Mouse (Mus musculus): Measurements from ENCODE around the gene Wrnip1. TPM values are rescaled to one million over a fixed set of nuclear protein-coding genes. Genes with fewer than 3 reads are reported as not detected.
"Not testable (repeated sequence)": the region's sequence is repeated elsewhere in the genome, so short reads cannot be mapped to it uniquely, and the experiment has no call there.

Gene Wrnip1
- polyA plus RNA-seq, 1 experiment = 29.0 TPM

DNA sequence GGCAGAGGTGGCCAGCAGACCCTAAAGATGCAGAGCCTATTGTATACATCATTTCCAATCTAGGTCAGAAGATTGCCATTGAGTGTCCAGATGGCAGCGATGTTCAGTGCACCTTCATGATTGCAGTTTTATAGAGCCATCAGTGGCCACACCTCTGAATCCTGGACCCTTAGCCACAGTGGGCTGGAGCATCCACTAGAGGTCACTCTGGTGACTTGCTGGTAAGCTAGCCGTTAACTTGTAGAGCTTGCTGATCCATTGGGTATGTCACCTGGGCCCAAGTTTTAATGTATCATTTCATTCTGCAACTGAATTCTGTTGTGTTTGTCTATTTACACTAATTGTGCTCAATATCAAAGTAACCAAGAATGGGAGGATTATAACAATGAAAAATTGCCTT, 63.8 kb downstream of the Wrnip1 start:
- DNase-seq = no peak
- Histone ChIP-seq H3K4me3 (replicated peaks; ENCODE audit: extremely low read depth, low read depth, low read length) (no peak overlapping the region), H3K4me1 (ENCODE audit: control insufficient read depth, insufficient read depth, low read length) (no peaks in the 10 kb centered on the region)
- TF ChIP-seq POLR2A (IDR thresholded peaks at IDR 0.05; ENCODE audit: borderline replicate concordance, extremely low read depth, low read depth, low read length) = no peak
- 0 out of 2 replicates have a peak, but pooled peaks have one; percentile 22 for TF ChIP-seq CTCF (IDR thresholded peaks at IDR 0.05; ENCODE audit: insufficient read depth, low read length)
- 52% methylated on average over 2 of the region's 2 CpGs for WGBS

DNA sequence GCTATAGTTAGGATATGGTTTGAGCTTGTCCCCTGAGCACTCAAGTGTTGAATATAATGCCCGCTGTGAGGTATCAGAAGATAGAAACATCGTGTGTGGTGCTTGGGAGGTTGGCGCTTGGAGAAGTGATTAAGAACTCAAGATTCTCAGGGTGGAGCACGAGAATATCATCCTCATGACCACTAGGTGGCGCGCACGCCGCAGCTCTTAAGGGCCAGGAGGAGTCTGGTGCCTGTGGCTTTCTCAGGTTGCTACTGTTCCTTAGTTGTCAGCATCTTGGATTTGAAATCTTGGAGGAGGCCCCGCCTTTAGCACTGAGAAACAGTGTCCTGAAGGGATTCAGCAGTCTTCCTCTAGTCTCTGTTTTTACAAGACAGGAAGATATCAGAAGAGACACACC, 64.6 kb downstream of the Wrnip1 start:
- 3% methylated on average over 9 of the region's 9 CpGs for WGBS

DNA sequence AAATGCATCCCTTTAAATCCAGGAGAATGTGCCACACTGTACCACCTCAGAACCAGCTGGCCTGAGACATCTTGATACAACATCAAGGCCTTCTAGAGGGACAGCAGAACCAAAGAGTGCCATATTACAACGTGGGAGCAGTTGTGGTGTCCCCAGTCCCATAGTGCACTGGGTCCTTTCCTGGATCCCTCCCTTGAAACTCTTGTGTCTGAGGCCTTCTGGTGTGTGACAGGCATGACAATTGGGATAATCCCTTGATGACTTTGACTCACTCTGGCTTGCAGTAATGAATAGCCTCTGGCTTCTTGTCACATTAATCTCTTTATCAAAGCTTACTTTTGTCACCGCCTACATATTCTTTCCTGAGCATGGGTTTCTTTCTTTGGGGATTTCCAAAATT, 65.2 kb downstream of the Wrnip1 start:
- DNase-seq = no peak
- Histone ChIP-seq H3K4me3 (replicated peaks; ENCODE audit: extremely low read depth, low read depth, low read length) (no peak overlapping the region), H3K4me1 (ENCODE audit: control insufficient read depth, insufficient read depth, low read length) (no peaks in the 10 kb centered on the region)
- TF ChIP-seq POLR2A (IDR thresholded peaks at IDR 0.05; ENCODE audit: borderline replicate concordance, extremely low read depth, low read depth, low read length) (no peak), CTCF (IDR thresholded peaks at IDR 0.05; ENCODE audit: insufficient read depth, low read length) (no peak)
- WGBS = 59% methylated on average over 2 of the region's 2 CpGs

More for the DNA sequence above, 64.6 kb downstream of the Wrnip1 start:
- DNase-seq = peak; percentile 69
- H3K4me1 ChIP-seq (ENCODE audit: control insufficient read depth, insufficient read depth, low read length) = no peaks in the 10 kb centered on the region
- TF ChIP-seq POLR2A (IDR thresholded peaks at IDR 0.05; ENCODE audit: borderline replicate concordance, extremely low read depth, low read depth, low read length) = no peak
- TF ChIP-seq CTCF (IDR thresholded peaks at IDR 0.05; ENCODE audit: insufficient read depth, low read length) = peak; percentile 95
- H3K4me3 ChIP-seq (replicated peaks; ENCODE audit: extremely low read depth, low read depth, low read length) = no peak overlapping the region

DNA sequence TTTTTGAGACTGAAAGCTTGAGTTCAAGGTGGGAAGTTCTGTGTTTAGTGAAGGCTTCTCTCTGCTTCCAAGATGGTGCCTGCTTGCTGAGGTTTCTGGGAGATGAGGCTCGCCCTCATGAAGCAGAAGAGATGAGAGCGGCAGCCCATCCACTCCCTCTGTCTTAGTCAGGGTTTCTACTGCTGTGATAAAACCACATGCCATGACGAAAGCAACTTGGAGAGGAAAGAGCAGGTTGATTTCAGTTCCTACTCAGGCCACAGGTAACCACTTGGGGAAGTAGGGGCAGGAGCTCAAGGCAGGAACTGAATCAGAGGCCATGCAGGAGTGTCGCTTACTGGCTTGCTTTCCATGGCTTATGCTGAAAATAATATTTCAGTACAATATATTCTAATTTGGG, 66.4 kb downstream of the Wrnip1 start:
- not testable (repeated sequence) for H3K4me1 ChIP-seq (ENCODE audit: control insufficient read depth, insufficient read depth, low read length); H3K4me3 ChIP-seq (replicated peaks; ENCODE audit: extremely low read depth, low read depth, low read length); DNase-seq
- WGBS = 75% methylated on average over 4 of the region's 4 CpGs

DNA sequence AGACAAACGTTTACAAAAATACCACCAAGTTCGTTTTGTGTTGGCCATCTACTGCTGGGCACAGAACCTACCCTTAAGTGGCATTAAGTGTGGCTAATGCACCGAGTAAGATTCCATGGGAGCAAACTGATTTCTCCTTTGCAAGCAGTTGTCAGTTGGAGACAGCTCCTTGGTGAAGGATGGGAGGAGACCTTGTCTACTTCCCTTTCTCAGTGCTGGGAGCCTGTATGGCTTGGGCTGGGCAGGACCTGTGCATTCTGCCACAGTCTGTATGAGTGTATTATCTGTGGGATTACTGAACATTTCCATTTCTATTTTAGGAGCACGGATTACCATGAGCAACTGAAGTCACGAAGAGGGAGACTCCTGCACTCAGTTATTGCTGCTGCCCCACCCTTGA, 67.0 kb downstream of the Wrnip1 start:
- no peak for DNase-seq
- 57% methylated on average over 5 of the region's 5 CpGs for WGBS
- TF ChIP-seq POLR2A (IDR thresholded peaks at IDR 0.05; ENCODE audit: borderline replicate concordance, extremely low read depth, low read depth, low read length) = no peak
- no peak for TF ChIP-seq CTCF (IDR thresholded peaks at IDR 0.05; ENCODE audit: insufficient read depth, low read length)

More for the DNA sequence above, 67.0 kb downstream of the Wrnip1 start:
- Histone ChIP-seq H3K4me1 (ENCODE audit: control insufficient read depth, insufficient read depth, low read length) (no peaks in the 10 kb centered on the region), H3K4me3 (replicated peaks; ENCODE audit: extremely low read depth, low read depth, low read length) (no peak overlapping the region)

Other genes with a start within 250 kb of the Wrnip1 start
- 0.77 and 4.1 TPM in 2 replicates for gene Mylk4, start 18.1 kb upstream of the Wrnip1 start, polyA plus RNA-seq (2012; rRNA removed)
- gene D930007J09Rik, start 811 bp downstream of the Wrnip1 start, polyA plus RNA-seq (2012; rRNA removed) = not detected in 2 replicates
- 5.6 and 14.9 TPM in 2 replicates for gene Serpinb1a, start 49.1 kb downstream of the Wrnip1 start, polyA plus RNA-seq (2012; rRNA removed)
- gene Serpinb1c, start 96.2 kb downstream of the Wrnip1 start, polyA plus RNA-seq (2012; rRNA removed) = not detected in 2 replicates
- gene Serpinb6b, start 163.2 kb downstream of the Wrnip1 start, polyA plus RNA-seq (2012; rRNA removed) = 28.5 and 32.4 TPM in 2 replicates
- 17.4 and 29.1 TPM in 2 replicates for gene Serpinb9, start 201.2 kb downstream of the Wrnip1 start, polyA plus RNA-seq (2012; rRNA removed)
- 0.21 and 0.32 TPM in 2 replicates for gene Serpinb9b, start 225.4 kb downstream of the Wrnip1 start, polyA plus RNA-seq (2012; rRNA removed)